Mouse (Mus musculus) bone marrow, adult 2 months (tissue): ENCODE measurements around the gene Gm10436. TPM values are rescaled to one million over a fixed set of nuclear protein-coding genes. Genes with fewer than 3 reads are reported as not detected.
"Not testable (repeated sequence)": the region's sequence is repeated elsewhere in the genome, so short reads cannot be mapped to it uniquely, and the experiment has no call there.

ENCODE experiments used
- H3K27ac ChIP-seq: fragments of 200-500 bp; 2 replicates; pipeline ENCODE4 v1.5.1; 2012; ENCODE audit warnings: low read depth, mild to moderate bottlenecking, control low read depth, inconsistent platforms, low read length; ENCODE audit not compliant: control insufficient read depth, poor library complexity, insufficient read depth
- H3K4me1 ChIP-seq: fragments of 200-500 bp; 2 replicates; pipeline ENCODE4 v1.6.1; 2011; ENCODE audit warnings: low read length; ENCODE audit not compliant: control insufficient read depth, insufficient read depth
- H3K4me3 ChIP-seq: fragments of 200-500 bp; replicated peaks from 2 replicates; pipeline ENCODE3; 2011; ENCODE audit warnings: mild to moderate bottlenecking, low read depth, low read length, control low read depth; ENCODE audit not compliant: control insufficient read depth
- CTCF ChIP-seq: fragments of 200-500 bp; IDR thresholded peaks from 2 replicates; pipeline ENCODE4 v1.5.1; 2011; ENCODE audit warnings: low read length, control low read depth; ENCODE audit not compliant: control insufficient read depth, insufficient read depth
- POLR2A ChIP-seq: fragments of 200-500 bp; IDR thresholded peaks from 2 replicates; pipeline ENCODE4 v1.6.1; 2011; ENCODE audit warnings: low read depth, mild to moderate bottlenecking, control low read depth, low read length, borderline replicate concordance; ENCODE audit not compliant: control insufficient read depth
- WGBS: fragments of 180-500 bp; shearing (Covaris S2); methylation state at CpG from one replicate; pipeline ENCODE4 v1.1.7; 2018; 5-methylcytosine and 5-hydroxymethylcytosine counted together
- polyA plus RNA-seq: library from polyadenylated mRNA; stranded (reverse); fragments of >200 nt; gene quantifications from 2 replicates; pipeline ENCODE4 v1.2.4, GENCODE M21; 2011; ENCODE audit warnings: low replicate concordance; ENCODE audit not compliant: missing spikeins, insufficient read depth, insufficient read length

The Gm10436 gene
- polyA plus RNA-seq, result not detected in 2 replicates

- H3K4me1 ChIP-seq, H3K4me3 ChIP-seq, H3K27ac ChIP-seq: not testable (repeated sequence)
- WGBS, result 68% methylated on average over 1 of the region's 1 CpGs
These were observed at the start of gene Gm10436 for GRCm38 (mm10) chr12:88182008-88182407. Gm10436 (minus strand) TSS chr12:88182108.

GRCm38 (mm10) chr12:88219445-88219844, 37.5 kb upstream of the Gm10436 start:
- H3K27ac ChIP-seq, result no peak overlapping the region
- H3K4me1 ChIP-seq, result no peaks in the 10 kb centered on the region
- 85% methylated on average over 3 of the region's 3 CpGs for WGBS
- no peak overlapping the region for H3K4me3 ChIP-seq
- TF ChIP-seq POLR2A, result no peak
- TF ChIP-seq CTCF, result no peak

- H3K27ac ChIP-seq, H3K4me3 ChIP-seq, H3K4me1 ChIP-seq: not testable (repeated sequence)
These were observed 36.2 kb upstream of the Gm10436 start for GRCm38 (mm10) chr12:88218059-88218458.

- 81% methylated on average over 12 of the region's 12 CpGs for WGBS
These were observed 32.7 kb upstream of the Gm10436 start for GRCm38 (mm10) chr12:88214641-88215040.

GRCm38 (mm10) chr12:88211458-88211857, 29.6 kb upstream of the Gm10436 start:
- H3K4me3 ChIP-seq, result not testable (repeated sequence)
- WGBS, result 80% methylated on average over 9 of the region's 9 CpGs

More at GRCm38 (mm10) chr12:88214641-88215040, 32.7 kb upstream of the Gm10436 start:
- Histone ChIP-seq H3K4me1 (no peaks in the 10 kb centered on the region), H3K4me3 (no peak overlapping the region), H3K27ac (no peak overlapping the region)
- no peak for TF ChIP-seq CTCF
- TF ChIP-seq POLR2A, result no peak

GRCm38 (mm10) chr12:88202856-88203255, 20.9 kb upstream of the Gm10436 start:
- WGBS, result 75% methylated on average over 2 of the region's 2 CpGs
- Histone ChIP-seq H3K4me1 (no peaks in the 10 kb centered on the region), H3K27ac (no peak overlapping the region), H3K4me3 (no peak overlapping the region)
- no peak for TF ChIP-seq CTCF
- TF ChIP-seq POLR2A, result no peak

More at GRCm38 (mm10) chr12:88211458-88211857, 29.6 kb upstream of the Gm10436 start:
- not testable (repeated sequence) for H3K27ac ChIP-seq, H3K4me1 ChIP-seq

Other genes starting within 250 kb of the Gm10436 start
- 0.74 TPM in 1 of 2 replicates, not detected in the other for gene Gm2042, start 228.0 kb downstream of the Gm10436 start, polyA plus RNA-seq
- not detected in 2 replicates for gene Gm2075, start 170.3 kb downstream of the Gm10436 start, polyA plus RNA-seq
- gene Gm6803, start 163.3 kb downstream of the Gm10436 start, polyA plus RNA-seq, result not detected in 2 replicates
- gene Gm2056, start 155.1 kb downstream of the Gm10436 start, polyA plus RNA-seq, result not detected in 2 replicates
- not detected in 2 replicates for gene Gm16368, start 98.4 kb downstream of the Gm10436 start, polyA plus RNA-seq
- not detected in 2 replicates for gene Gm8332, start 68.0 kb upstream of the Gm10436 start, polyA plus RNA-seq
- not detected in 2 replicates for gene Gm5662, start 92.4 kb upstream of the Gm10436 start, polyA plus RNA-seq
- gene Gm5039, start 141.9 kb upstream of the Gm10436 start, polyA plus RNA-seq, result not detected in 2 replicates
- gene Adck1, start 178.4 kb upstream of the Gm10436 start, polyA plus RNA-seq, result 3.0 and 5.9 TPM in 2 replicates